Mouse (Mus musculus): ENCODE measurements around the gene Spock1. TPM values are rescaled to one million over a fixed set of nuclear protein-coding genes. Genes with fewer than 3 reads are reported as not detected.

The Spock1 gene
- polyA plus RNA-seq, 1 experiment = 0.06 TPM

GRCm38 (mm10) chr13:57688926-57689325 is 219.2 kb downstream of the Spock1 start:
- Histone ChIP-seq H3K4me3 (replicated peaks; ENCODE audit: extremely low read depth, low read depth, low read length) (no peak overlapping the region), H3K4me1 (ENCODE audit: control insufficient read depth, insufficient read depth, low read length) (no peaks in the 10 kb centered on the region)
- no peak for TF ChIP-seq CTCF (IDR thresholded peaks at IDR 0.05; ENCODE audit: insufficient read depth, low read length)
- no peak for TF ChIP-seq POLR2A (IDR thresholded peaks at IDR 0.05; ENCODE audit: borderline replicate concordance, extremely low read depth, low read depth, low read length)
- WGBS = 69% methylated on average over 5 of the region's 5 CpGs
- DNase-seq = no peak

GRCm38 (mm10) chr13:57686437-57686836 is 221.7 kb downstream of the Spock1 start:
- TF ChIP-seq POLR2A (IDR thresholded peaks at IDR 0.05; ENCODE audit: borderline replicate concordance, extremely low read depth, low read depth, low read length) = no peak
- TF ChIP-seq CTCF (IDR thresholded peaks at IDR 0.05; ENCODE audit: insufficient read depth, low read length) = no peak
- no peak overlapping the region for H3K4me3 ChIP-seq (replicated peaks; ENCODE audit: extremely low read depth, low read depth, low read length)
- no peak for DNase-seq
- H3K4me1 ChIP-seq (ENCODE audit: control insufficient read depth, insufficient read depth, low read length) = no peaks in the 10 kb centered on the region
- 57% methylated on average over 5 of the region's 5 CpGs for WGBS

GRCm38 (mm10) chr13:57685201-57685600 is 222.9 kb downstream of the Spock1 start:
- no peak for TF ChIP-seq POLR2A (IDR thresholded peaks at IDR 0.05; ENCODE audit: borderline replicate concordance, extremely low read depth, low read depth, low read length)
- TF ChIP-seq CTCF (IDR thresholded peaks at IDR 0.05; ENCODE audit: insufficient read depth, low read length) = no peak
- no peak for DNase-seq
- no peaks in the 10 kb centered on the region for H3K4me1 ChIP-seq (ENCODE audit: control insufficient read depth, insufficient read depth, low read length)
- no peak overlapping the region for H3K4me3 ChIP-seq (replicated peaks; ENCODE audit: extremely low read depth, low read depth, low read length)
- WGBS = 50% methylated on average over 11 of the region's 11 CpGs

- DNase-seq = no peak
- Histone ChIP-seq H3K4me1 (ENCODE audit: control insufficient read depth, insufficient read depth, low read length) (no peaks in the 10 kb centered on the region), H3K4me3 (replicated peaks; ENCODE audit: extremely low read depth, low read depth, low read length) (no peak overlapping the region)
- WGBS = 79% methylated on average over 2 of the region's 2 CpGs
- no peak for TF ChIP-seq POLR2A (IDR thresholded peaks at IDR 0.05; ENCODE audit: borderline replicate concordance, extremely low read depth, low read depth, low read length)
- no peak for TF ChIP-seq CTCF (IDR thresholded peaks at IDR 0.05; ENCODE audit: insufficient read depth, low read length)
These were observed 228.5 kb downstream of the Spock1 start for GRCm38 (mm10) chr13:57679591-57679990.

- DNase-seq = no peak
- Histone ChIP-seq H3K4me1 (ENCODE audit: control insufficient read depth, insufficient read depth, low read length) (no peaks in the 10 kb centered on the region), H3K4me3 (replicated peaks; ENCODE audit: extremely low read depth, low read depth, low read length) (no peak overlapping the region)
- WGBS = 88% methylated on average over 1 of the region's 1 CpGs
- no peak for TF ChIP-seq CTCF (IDR thresholded peaks at IDR 0.05; ENCODE audit: insufficient read depth, low read length)
- no peak for TF ChIP-seq POLR2A (IDR thresholded peaks at IDR 0.05; ENCODE audit: borderline replicate concordance, extremely low read depth, low read depth, low read length)
These were observed 231.3 kb downstream of the Spock1 start for GRCm38 (mm10) chr13:57676820-57677219.

- WGBS = 84% methylated on average over 1 of the region's 1 CpGs
- H3K4me1 ChIP-seq (ENCODE audit: control insufficient read depth, insufficient read depth, low read length) = no peaks in the 10 kb centered on the region
- TF ChIP-seq CTCF (IDR thresholded peaks at IDR 0.05; ENCODE audit: insufficient read depth, low read length) (no peak), POLR2A (IDR thresholded peaks at IDR 0.05; ENCODE audit: borderline replicate concordance, extremely low read depth, low read depth, low read length) (no peak)
- H3K4me3 ChIP-seq (replicated peaks; ENCODE audit: extremely low read depth, low read depth, low read length) = no peak overlapping the region
- no peak for DNase-seq
These were observed 234.7 kb downstream of the Spock1 start for GRCm38 (mm10) chr13:57673399-57673798.

GRCm38 (mm10) chr13:57672762-57673161 is 235.4 kb downstream of the Spock1 start:
- H3K4me3 ChIP-seq (replicated peaks; ENCODE audit: extremely low read depth, low read depth, low read length) = no peak overlapping the region
- TF ChIP-seq POLR2A (IDR thresholded peaks at IDR 0.05; ENCODE audit: borderline replicate concordance, extremely low read depth, low read depth, low read length) (no peak), CTCF (IDR thresholded peaks at IDR 0.05; ENCODE audit: insufficient read depth, low read length) (no peak)
- no peaks in the 10 kb centered on the region for H3K4me1 ChIP-seq (ENCODE audit: control insufficient read depth, insufficient read depth, low read length)
- DNase-seq = no peak
- 76% methylated on average over 3 of the region's 3 CpGs for WGBS

GRCm38 (mm10) chr13:57671919-57672318 is 236.2 kb downstream of the Spock1 start:
- no peak overlapping the region for H3K4me3 ChIP-seq (replicated peaks; ENCODE audit: extremely low read depth, low read depth, low read length)
- H3K4me1 ChIP-seq (ENCODE audit: control insufficient read depth, insufficient read depth, low read length) = no peaks in the 10 kb centered on the region
- DNase-seq = no peak
- no peak for TF ChIP-seq CTCF (IDR thresholded peaks at IDR 0.05; ENCODE audit: insufficient read depth, low read length)
- TF ChIP-seq POLR2A (IDR thresholded peaks at IDR 0.05; ENCODE audit: borderline replicate concordance, extremely low read depth, low read depth, low read length) = no peak
- WGBS = 82% methylated on average over 9 of the region's 9 CpGs

- TF ChIP-seq CTCF (IDR thresholded peaks at IDR 0.05; ENCODE audit: insufficient read depth, low read length) (no peak), POLR2A (IDR thresholded peaks at IDR 0.05; ENCODE audit: borderline replicate concordance, extremely low read depth, low read depth, low read length) (no peak)
- DNase-seq = no peak
- no peaks in the 10 kb centered on the region for H3K4me1 ChIP-seq (ENCODE audit: control insufficient read depth, insufficient read depth, low read length)
- H3K4me3 ChIP-seq (replicated peaks; ENCODE audit: extremely low read depth, low read depth, low read length) = no peak overlapping the region
- WGBS = 66% methylated on average over 5 of the region's 5 CpGs
These were observed 236.8 kb downstream of the Spock1 start for GRCm38 (mm10) chr13:57671322-57671721.

- Histone ChIP-seq H3K4me1 (ENCODE audit: control insufficient read depth, insufficient read depth, low read length) (no peaks in the 10 kb centered on the region), H3K4me3 (replicated peaks; ENCODE audit: extremely low read depth, low read depth, low read length) (no peak overlapping the region)
- TF ChIP-seq CTCF (IDR thresholded peaks at IDR 0.05; ENCODE audit: insufficient read depth, low read length) (no peak), POLR2A (IDR thresholded peaks at IDR 0.05; ENCODE audit: borderline replicate concordance, extremely low read depth, low read depth, low read length) (no peak)
- WGBS = 75% methylated on average over 3 of the region's 3 CpGs
- no peak for DNase-seq
These were observed 240.5 kb downstream of the Spock1 start for GRCm38 (mm10) chr13:57667621-57668020.

Data from lung, adult 2 months (tissue).